Mouse (Mus musculus) retina, embryonic 14.5 days (tissue): ENCODE measurements around the gene Eid3.

Experiments used
- DNase-seq: peaks from one replicate; pipeline ENCODE4 v3.0.0-alpha.2; 2015; ENCODE audit warnings: low spot score

The Eid3 gene

GRCm38 (mm10) chr10:82860929-82861315 lies 5.5 kb upstream of the Eid3 start:
- DNase-seq, result no peak

- DNase-seq, result no peak
Observed at GRCm38 (mm10) chr10:82863106-82863680, 3.2 kb upstream of the Eid3 start.

DNA sequence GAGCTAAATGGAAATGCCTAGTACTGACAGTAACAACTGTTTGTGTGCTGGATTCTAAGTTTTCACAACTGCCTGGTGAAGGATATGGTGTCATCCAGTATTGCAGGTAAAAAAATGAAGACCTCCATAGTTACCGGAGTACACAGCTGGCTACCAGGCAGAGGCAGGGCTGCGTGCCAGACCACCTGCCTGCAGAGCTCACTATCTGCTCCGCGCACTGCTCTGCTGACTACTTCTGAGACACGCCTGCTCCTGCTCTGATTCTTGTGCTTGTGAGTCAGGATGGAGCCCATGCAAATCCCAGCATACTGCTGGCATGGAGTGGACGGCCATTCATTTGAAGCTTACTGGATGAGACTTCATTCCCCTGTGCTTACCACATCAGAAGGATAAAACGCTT lies 2.6 kb upstream of the Eid3 start:
- no peak for DNase-seq

GRCm38 (mm10) chr10:82866832-82867231 lies 406 bp downstream of the Eid3 start:
- no peak for DNase-seq

DNA sequence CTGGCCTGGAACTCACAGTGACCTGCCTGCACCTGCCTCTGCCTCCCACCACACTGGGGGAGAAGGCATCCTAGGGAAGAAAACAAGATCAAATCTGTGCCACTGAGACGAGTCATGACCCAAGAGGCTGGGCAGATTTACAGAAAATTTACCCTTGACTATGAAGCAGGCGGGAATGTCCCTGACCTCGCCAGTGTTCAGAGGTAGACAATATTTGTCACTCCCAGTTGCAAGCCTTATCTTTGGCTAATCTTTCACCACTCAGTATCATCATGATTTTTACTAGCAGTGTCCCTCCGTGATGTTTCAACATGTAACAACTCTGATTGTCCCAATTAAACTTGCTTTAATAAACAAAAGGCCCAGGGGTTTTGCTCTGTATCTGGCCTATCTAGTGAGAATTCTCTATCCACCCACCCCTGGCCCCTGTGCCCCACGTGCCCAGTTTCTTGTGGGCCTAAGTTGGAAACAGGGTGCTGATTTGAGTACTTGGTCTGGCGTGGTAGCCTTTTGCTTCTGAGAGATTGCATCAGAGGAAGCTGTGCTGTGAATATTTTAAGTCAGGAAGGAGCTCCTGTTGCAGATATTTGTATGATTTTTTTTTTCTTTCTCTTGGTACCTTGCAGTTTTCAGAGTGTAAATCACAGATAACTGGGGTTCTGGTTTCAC lies 2.1 kb downstream of the Eid3 start:
- no peak for DNase-seq

DNA sequence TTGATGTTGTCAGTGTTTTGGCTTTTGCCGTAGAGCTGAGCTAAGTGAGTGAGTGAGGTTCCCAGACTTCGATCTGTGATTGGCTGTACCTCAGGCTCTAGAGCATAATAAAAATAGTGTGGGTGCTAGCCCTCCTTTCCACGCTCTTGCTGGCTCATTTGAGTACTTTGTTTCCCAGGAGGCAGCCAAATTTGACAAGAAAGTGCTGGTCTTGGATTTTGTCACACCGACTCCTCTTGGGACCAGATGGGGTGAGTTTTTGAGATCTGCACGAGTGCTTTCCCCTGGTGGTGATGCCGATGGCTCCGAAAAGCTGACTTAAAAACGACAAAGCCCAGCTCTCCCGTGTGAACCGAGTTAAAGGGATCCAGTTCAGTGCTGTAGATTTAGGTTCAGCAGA lies 9.0 kb downstream of the Eid3 start:
- no peak for DNase-seq

GRCm38 (mm10) chr10:82876076-82876796 lies 9.8 kb downstream of the Eid3 start:
- DNase-seq, result peak; percentile 59

DNA sequence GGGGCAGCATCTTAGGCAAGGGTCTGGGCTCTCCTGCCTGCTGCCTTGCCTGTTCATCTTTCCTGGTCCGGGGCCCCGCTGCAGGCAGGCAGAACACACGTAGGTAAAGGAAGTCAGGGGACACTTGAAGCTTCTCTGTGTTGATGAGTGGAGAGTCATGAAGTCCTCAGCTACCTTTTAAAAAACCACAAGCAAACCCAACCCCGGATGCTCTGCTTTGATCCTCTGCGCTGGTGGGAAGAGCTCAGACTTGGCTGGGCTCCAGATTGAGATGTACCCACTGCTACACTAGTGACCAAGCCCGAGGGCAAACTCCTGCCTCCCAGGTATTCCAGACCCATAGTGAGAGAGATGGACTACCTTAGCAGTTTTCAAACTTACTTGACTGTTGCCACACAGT lies 20.9 kb downstream of the Eid3 start:
- no peak for DNase-seq

GRCm38 (mm10) chr10:82888576-82888975 lies 22.1 kb downstream of the Eid3 start:
- DNase-seq, result no peak

DNA sequence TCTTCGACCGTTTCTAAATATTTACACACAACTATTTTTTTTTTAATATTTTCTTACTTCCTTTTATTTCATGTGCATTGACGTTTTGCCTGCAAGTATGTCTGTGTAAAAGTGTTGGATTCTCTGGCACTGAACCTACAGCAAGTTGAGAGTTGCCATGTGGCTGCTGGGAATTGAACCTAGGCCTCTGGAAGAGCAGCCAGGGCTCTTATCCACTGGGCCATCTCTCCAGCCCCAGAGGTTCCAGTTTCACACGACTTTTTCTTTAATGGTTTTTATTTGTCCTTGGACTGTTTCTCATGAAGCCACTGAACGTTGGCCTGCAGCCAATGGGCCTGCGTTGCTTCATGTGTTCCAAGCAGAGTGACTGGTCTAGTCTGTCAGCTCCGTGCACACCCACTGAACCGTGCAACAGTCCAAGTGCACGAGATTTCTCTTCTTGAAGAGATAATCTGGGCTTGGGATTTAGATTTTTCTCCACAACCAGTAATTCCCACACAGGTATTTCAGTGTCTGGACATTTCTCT lies 23.1 kb downstream of the Eid3 start:
- no peak for DNase-seq

GRCm38 (mm10) chr10:82890936-82891335 lies 24.5 kb downstream of the Eid3 start:
- no peak for DNase-seq

DNA sequence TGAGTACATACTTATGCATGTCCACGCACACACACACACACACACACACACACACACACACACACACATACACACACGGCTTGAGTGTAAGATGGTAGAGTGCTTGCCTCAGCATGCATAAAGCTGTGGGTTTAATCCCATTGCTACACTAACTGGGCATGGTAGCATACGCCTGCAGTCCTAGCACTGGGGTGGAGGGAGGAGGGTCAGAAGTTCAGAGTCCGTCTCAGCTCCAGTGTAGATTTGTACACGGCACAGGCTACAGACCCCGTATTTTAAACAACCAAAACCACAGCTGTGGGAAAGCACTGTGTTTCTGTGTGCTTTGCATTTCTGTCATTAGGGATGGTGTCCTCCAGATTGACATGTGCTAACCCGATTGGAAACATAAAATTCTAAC lies 25.0 kb downstream of the Eid3 start:
- DNase-seq, result no peak

GRCm38 (mm10) chr10:82892442-82893055 lies 26.1 kb downstream of the Eid3 start:
- DNase-seq, result no peak

DNA sequence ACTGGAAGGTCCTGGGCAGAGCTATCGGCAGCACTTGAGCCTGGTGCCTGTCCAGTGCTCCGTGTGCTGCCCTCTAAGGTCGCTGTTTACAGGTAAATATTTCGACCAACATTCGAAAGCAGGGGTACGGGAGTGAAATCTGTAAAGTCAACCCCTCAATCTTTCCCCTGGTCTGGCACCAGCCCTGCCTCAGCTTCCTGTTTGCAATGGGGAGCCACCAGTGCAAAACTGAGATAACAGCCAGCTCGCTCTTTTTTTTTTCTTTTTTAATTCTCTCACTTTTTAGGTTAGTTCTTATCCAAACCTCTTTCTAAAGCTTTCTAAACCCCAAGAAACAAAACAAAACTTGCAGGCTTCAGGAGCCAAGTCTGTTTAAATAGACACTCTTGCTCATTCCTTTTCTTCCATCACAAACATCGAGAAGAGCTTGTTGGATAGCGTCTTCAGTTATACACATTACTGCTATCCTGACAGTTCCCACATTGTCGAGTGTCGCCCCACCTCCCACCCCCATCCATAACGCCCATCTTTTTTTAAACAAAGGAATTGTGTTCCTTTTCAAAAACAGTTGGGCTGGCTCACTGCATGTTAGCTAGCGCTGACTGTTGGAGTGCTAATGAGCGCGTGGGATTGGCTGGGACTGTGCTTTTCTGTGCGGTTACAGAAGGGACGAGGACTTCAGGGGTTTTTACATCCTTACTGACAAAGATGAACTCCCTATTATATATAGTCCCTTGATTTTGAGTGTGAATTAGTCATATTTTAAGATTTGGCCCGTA lies 27.6 kb downstream of the Eid3 start:
- no peak for DNase-seq

GRCm38 (mm10) chr10:82897936-82898335 lies 31.5 kb downstream of the Eid3 start:
- DNase-seq, result no peak

- DNase-seq, result peak; percentile 11
Observed at GRCm38 (mm10) chr10:82898893-82899292, 32.5 kb downstream of the Eid3 start.

- no peak for DNase-seq
Observed at GRCm38 (mm10) chr10:82899810-82900421, 33.5 kb downstream of the Eid3 start.

DNA sequence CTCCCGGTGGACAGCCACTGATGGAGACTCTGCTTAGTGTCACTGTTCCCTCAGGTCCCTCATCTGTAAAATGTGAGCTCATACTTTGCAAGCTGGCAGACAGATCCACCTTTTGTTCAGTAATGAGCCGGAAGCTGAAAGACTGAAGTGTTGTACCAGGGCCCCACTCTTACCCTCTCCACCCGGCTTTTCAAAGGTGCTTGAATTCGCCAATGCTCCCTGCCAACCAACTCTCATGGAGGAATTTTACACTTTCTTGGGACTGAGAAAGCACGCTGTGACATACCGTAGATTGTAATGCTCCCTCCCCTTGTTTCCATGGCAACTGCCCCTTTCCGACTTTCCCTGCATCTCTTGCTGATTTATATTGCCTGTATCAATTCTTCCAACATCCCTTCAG lies 34.1 kb downstream of the Eid3 start:
- no peak for DNase-seq

DNA sequence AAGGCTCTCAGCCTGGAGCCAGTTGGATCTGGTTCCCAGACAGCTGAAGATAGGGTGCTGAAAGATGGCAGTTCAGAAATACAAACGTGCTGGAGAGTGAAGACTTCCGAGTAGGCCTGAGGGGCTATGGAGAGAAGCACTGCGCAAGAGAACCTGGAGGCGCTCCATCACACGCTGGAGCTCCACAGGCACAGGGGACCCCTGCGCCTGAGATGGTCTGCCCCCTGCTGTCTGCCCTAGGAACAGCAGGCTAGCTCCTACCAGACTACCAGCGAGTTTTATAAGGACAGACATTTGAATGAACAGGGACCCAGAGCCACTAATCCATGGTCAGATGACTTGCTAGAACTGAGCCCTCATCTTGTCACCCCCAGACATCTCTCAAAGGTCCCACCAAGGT lies 35.0 kb downstream of the Eid3 start:
- peak; percentile 89 for DNase-seq

DNA sequence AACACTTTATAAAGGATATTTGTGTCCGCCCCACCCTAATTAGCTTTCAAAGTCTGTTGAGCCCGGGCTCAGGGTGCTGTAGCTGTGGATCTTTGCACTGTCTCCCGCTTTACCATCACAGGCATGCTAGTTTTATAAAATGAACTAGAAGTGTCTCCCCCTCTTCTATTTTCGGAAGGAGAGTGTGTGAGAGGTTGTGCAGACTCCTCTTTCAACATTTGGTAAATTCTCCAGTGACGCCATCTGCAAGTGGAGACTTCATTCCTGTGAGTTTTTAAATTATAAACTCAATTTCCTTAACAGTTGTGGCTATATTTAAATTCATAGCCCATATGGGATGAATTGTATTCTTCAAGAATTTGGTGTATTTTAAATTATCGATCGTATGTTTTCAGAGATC lies 42.1 kb downstream of the Eid3 start:
- DNase-seq, result no peak

- peak; percentile 89 for DNase-seq
Observed at GRCm38 (mm10) chr10:82909382-82909781, 43.0 kb downstream of the Eid3 start.

DNA sequence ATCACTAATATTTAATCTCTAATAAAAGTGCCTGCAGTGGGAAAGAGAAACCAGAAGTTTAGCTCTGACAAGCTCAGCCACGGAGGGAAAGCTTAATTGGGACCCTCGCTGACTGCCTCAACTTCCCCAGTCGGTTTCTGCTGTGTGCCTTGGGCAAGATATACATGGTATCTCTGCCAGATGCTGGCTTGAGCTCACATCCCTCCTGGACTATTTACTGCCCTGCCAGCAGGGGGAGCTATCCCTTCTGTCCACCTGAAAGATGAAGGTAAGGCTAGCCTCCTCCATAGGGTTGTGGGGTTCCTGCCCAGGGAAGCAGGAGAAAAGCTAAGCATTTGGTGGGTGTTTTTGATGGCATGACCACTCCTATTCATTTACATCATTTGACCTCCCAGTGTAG lies 43.8 kb downstream of the Eid3 start:
- no peak for DNase-seq
